Mouse (Mus musculus) mature B cell (primary cell): ENCODE data around the gene Foxp2.

Experiments used
- in situ Hi-C: fragments of 300-500 bp; cut with MboI; formaldehyde crosslinking; loops from 2 replicates; pipeline ENCODE4 v1.14.3; 2019

Foxp2 gene

GRCm38 (mm10) chr6:14901183-14901970 lies at the start of gene Foxp2:
Gene Foxp2, plus strand, starts transcription at chr6:14901349.
- in situ Hi-C loops, result no loop called here

GRCm38 (mm10) chr6:14885199-14885598 lies 15.9 kb upstream of the Foxp2 start:
- in situ Hi-C loops, result no loop called here

GRCm38 (mm10) chr6:14897028-14897427 lies 4.1 kb upstream of the Foxp2 start:
- in situ Hi-C loops, result no loop called here

GRCm38 (mm10) chr6:14898096-14898855 lies 2.9 kb upstream of the Foxp2 start:
- in situ Hi-C loops, result no loop called here

GRCm38 (mm10) chr6:14899021-14899610 lies 2.0 kb upstream of the Foxp2 start:
- in situ Hi-C loops, result no loop called here

GRCm38 (mm10) chr6:14899936-14900578 lies 1.1 kb upstream of the Foxp2 start:
- in situ Hi-C loops, result no loop called here

- in situ Hi-C loops, result no loop called here
Measured at GRCm38 (mm10) chr6:14900579-14901021, 549 bp upstream of the Foxp2 start.

GRCm38 (mm10) chr6:14901971-14902670 lies 972 bp downstream of the Foxp2 start:
- in situ Hi-C loops, result no loop called here

GRCm38 (mm10) chr6:14903271-14903965 lies 2.3 kb downstream of the Foxp2 start:
- in situ Hi-C loops, result no loop called here

- in situ Hi-C loops, result no loop called here
Measured at GRCm38 (mm10) chr6:14915066-14915465, 13.9 kb downstream of the Foxp2 start.

- in situ Hi-C loops, result no loop called here
Measured at GRCm38 (mm10) chr6:14922704-14923103, 21.6 kb downstream of the Foxp2 start.

- in situ Hi-C loops, result no loop called here
Measured at GRCm38 (mm10) chr6:14924976-14925489, 23.9 kb downstream of the Foxp2 start.

- in situ Hi-C loops, result no loop called here
Measured at GRCm38 (mm10) chr6:14951060-14951459, 49.9 kb downstream of the Foxp2 start.

- in situ Hi-C loops, result no loop called here
Measured at GRCm38 (mm10) chr6:14952731-14953130, 51.6 kb downstream of the Foxp2 start.

GRCm38 (mm10) chr6:14977042-14977441 lies 75.9 kb downstream of the Foxp2 start:
- in situ Hi-C loops, result no loop called here

GRCm38 (mm10) chr6:14978201-14978600 lies 77.1 kb downstream of the Foxp2 start:
- in situ Hi-C loops, result no loop called here

- in situ Hi-C loops, result no loop called here
Measured at GRCm38 (mm10) chr6:15008113-15008512, 107.0 kb downstream of the Foxp2 start.

- in situ Hi-C loops, result no loop called here
Measured at GRCm38 (mm10) chr6:15028488-15028887, 127.3 kb downstream of the Foxp2 start.

GRCm38 (mm10) chr6:15029446-15030125 lies 128.4 kb downstream of the Foxp2 start:
- in situ Hi-C loops, result no loop called here

GRCm38 (mm10) chr6:15063246-15063645 lies 162.1 kb downstream of the Foxp2 start:
- in situ Hi-C loops, result no loop called here
